Mouse (Mus musculus) heart, embryonic 13.5 days (tissue): Measurements from ENCODE around the gene Olfr807. TPM values are rescaled to one million over a fixed set of nuclear protein-coding genes. Genes with fewer than 3 reads are reported as not detected.

Source experiments
- ATAC-seq: fragments of 200-750 bp; cut with Nextera tagmentation; 2 replicates; pipeline ENCODE4 v1.8.0; 2017; ENCODE audit warnings: moderate TSS enrichment; ENCODE audit not compliant: insufficient number of reproducible peaks, low FRiP score, low TSS enrichment; ENCODE audit errors: extremely low read depth
- H3K27ac ChIP-seq: fragments of 300-500 bp; sonication (generic); replicated peaks from 2 replicates; pipeline ENCODE4 v1.5.1; 2015; ENCODE audit warnings: moderate library complexity, mild to moderate bottlenecking, inconsistent platforms
- H3K27me3 ChIP-seq: fragments of 300-500 bp; sonication (generic); replicated peaks from 2 replicates; pipeline ENCODE4 v1.6.1; 2015; ENCODE audit warnings: mild to moderate bottlenecking, inconsistent platforms
- H3K36me3 ChIP-seq: fragments of 300-500 bp; sonication (generic); 2 replicates; pipeline ENCODE4 v1.6.1; 2015; ENCODE audit warnings: mild to moderate bottlenecking, inconsistent platforms
- H3K4me1 ChIP-seq: fragments of 300-500 bp; sonication (generic); 2 replicates; pipeline ENCODE4 v1.6.1; 2015; ENCODE audit warnings: inconsistent platforms
- H3K4me2 ChIP-seq: fragments of 300-500 bp; sonication (generic); 2 replicates; pipeline ENCODE4 v1.6.1; 2015; ENCODE audit warnings: inconsistent platforms, mild to moderate bottlenecking, moderate library complexity
- H3K4me3 ChIP-seq: fragments of 300-500 bp; sonication (generic); 2 replicates; pipeline ENCODE4 v1.5.1; 2015; ENCODE audit warnings: moderate library complexity, mild to moderate bottlenecking, inconsistent platforms
- H3K9ac ChIP-seq: fragments of 300-500 bp; sonication (generic); 2 replicates; pipeline ENCODE4 v1.6.1; 2015; ENCODE audit warnings: inconsistent platforms, mild to moderate bottlenecking, moderate library complexity
- H3K9me3 ChIP-seq: fragments of 300-500 bp; sonication (generic); 2 replicates; pipeline ENCODE4 v1.6.1; 2016; ENCODE audit warnings: inconsistent platforms
- whole genome bisulfite sequencing: fragments of 180-500 bp; shearing (Covaris S2); methylation state at CpG from one replicate; pipeline ENCODE4 v1.1.7; 2015; ENCODE audit warnings: mixed read lengths; 5-methylcytosine and 5-hydroxymethylcytosine counted together
- microRNA-seq: library from miRNA; unstranded; fragments of <30 nt; microRNA quantifications from one replicate; pipeline ENCODE4, GENCODE M21; 2016
- polyA plus RNA-seq: library from polyadenylated mRNA; unstranded; fragments of >200 nt; fragmentation: Nextera tagmentation; extraction: Ambion mirVana; gene quantifications from 2 replicates; pipeline ENCODE4 v1.2.1, GENCODE M21; 2015

Olfr807 gene
- polyA plus RNA-seq: not detected in 2 replicates

DNA sequence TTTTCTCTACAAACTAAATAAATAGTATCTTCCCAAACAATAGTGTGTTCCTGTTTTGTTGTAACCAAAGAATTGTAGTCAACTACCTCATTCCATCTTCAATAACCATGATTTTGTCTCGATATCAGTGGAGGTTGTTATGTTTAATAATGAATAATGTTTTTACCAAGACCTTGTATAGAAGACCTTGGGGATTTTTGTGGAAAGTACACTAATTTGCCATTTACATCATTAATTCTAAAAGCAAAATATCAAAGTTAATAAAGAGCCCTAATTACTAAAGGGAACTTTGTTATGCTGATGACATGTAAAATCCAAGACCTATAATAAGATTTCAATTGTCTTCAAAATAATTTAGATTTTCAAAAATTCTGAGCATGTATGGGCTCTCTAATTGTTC is at the start of gene Olfr807:
TSS of gene Olfr807 (minus strand) at position 101 of the 400 bp plus-strand sequence.
- Histone ChIP-seq H3K4me2 (no peak within 1 kb of the TSS), H3K27me3 (no peaks in the 10 kb centered on the region), H3K4me3 (no peak within 1 kb of the TSS), H3K27ac (no peak within 1 kb of the TSS), H3K9me3 (no peaks in the 10 kb centered on the region), H3K9ac (no peak within 1 kb of the TSS), H3K36me3 (no peaks in the 10 kb centered on the region), H3K4me1 (no peaks in the 10 kb centered on the region)
- WGBS: 72% methylated on average over 1 of the region's 1 CpGs
- ATAC-seq: no peak

DNA sequence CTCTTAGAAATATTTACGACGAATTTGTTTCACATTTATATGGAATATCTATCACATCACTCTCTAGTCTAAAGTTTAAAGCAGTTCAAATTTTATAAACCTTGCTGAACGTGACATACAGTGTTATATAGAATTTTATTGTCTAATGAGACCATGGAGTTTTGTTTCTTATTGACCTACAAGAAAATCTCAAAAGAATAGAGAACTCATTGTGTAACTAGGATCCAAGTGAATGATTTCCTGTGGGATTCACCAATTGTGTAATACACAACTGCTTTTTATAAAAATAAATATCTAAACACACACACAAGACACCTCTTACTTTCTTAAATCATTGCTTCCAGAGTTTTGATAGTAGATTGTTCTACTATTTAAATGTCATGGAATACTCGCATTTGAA is 46.7 kb upstream of the Olfr807 start, which contains the start of gene Olfr811:
TSS of gene Olfr811 (minus strand) at position 101 of the 400 bp plus-strand sequence.
- Histone ChIP-seq H3K27me3 (no peaks in the 10 kb centered on the region), H3K9ac (no peak within 1 kb of the TSS), H3K9me3 (no peaks in the 10 kb centered on the region), H3K4me1 (no peaks in the 10 kb centered on the region), H3K4me3 (no peak within 1 kb of the TSS), H3K27ac (no peak within 1 kb of the TSS), H3K4me2 (no peak within 1 kb of the TSS), H3K36me3 (no peaks in the 10 kb centered on the region)
- 69% methylated on average over 4 of the region's 4 CpGs for WGBS
- no peak for ATAC-seq

DNA sequence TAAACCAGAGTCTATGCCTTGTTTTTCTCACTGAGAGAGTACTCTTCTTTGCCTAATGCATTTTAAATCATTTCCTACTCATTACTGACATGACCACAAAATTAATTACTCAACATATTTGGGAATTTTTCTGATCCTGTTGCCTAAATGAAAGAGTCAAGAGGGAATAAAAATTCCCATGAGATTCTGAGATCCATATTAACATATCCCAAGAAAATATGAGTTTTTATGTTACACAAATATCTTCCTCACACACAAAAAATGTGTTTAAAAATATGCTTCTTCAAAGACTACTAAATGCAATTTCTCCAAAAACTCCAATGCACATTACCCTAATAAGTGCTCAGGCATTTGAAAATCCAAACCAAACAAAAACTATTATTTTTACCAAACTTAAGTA is 37.2 kb upstream of the Olfr807 start, which contains the start of gene Olfr810:
TSS of gene Olfr810 (minus strand) at position 101 of the 400 bp plus-strand sequence.
- Histone ChIP-seq H3K9ac (no peak within 1 kb of the TSS), H3K27ac (no peak within 1 kb of the TSS), H3K36me3 (no peaks in the 10 kb centered on the region), H3K4me3 (no peak within 1 kb of the TSS), H3K9me3 (no peaks in the 10 kb centered on the region), H3K27me3 (no peaks in the 10 kb centered on the region), H3K4me1 (no peaks in the 10 kb centered on the region), H3K4me2 (no peak within 1 kb of the TSS)
- ATAC-seq: no peak

- Histone ChIP-seq H3K4me3 (no peak overlapping the region), H3K9me3 (no peaks in the 10 kb centered on the region), H3K4me1 (no peaks in the 10 kb centered on the region), H3K27ac (no peak overlapping the region), H3K36me3 (no peaks in the 10 kb centered on the region), H3K4me2 (no peak overlapping the region), H3K27me3 (no peaks in the 10 kb centered on the region), H3K9ac (no peak overlapping the region)
- ATAC-seq: no peak
Observed at GRCm38 (mm10) chr10:129778123-129778522, 20.5 kb upstream of the Olfr807 start.

GRCm38 (mm10) chr10:129774338-129774737 is 16.7 kb upstream of the Olfr807 start, which contains the start of gene Olfr809:
Gene Olfr809, plus strand, starts transcription at chr10:129774638.
- no peak for ATAC-seq
- no peaks in the 10 kb centered on the region for H3K27me3 ChIP-seq
- no peak within 1 kb of the TSS for H3K4me3 ChIP-seq
- no peak within 1 kb of the TSS for H3K27ac ChIP-seq
- no peaks in the 10 kb centered on the region for H3K36me3 ChIP-seq
- no peak within 1 kb of the TSS for H3K9ac ChIP-seq
- H3K9me3 ChIP-seq: no peaks in the 10 kb centered on the region
- H3K4me1 ChIP-seq: no peaks in the 10 kb centered on the region
- H3K4me2 ChIP-seq: no peak within 1 kb of the TSS

DNA sequence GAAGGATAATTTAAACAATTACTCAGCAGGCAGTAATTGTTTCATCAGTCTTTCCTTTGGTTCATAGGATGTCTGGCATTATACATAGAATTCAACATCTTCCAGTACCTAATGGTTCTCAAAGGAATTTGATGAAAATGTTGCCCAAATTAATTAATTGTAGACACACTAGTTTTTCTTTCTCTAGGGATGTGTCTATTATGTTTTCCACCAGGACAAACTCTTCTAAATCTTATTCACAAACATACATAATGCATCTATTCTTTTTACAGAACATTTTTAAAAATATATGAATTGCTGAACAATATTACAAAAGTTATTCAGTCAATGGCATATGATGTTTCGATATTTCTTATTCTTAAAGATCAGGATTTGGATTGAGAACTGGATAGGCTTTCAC is 7.6 kb upstream of the Olfr807 start, which contains the start of gene Olfr808:
TSS of gene Olfr808 (plus strand) at position 301 of the 400 bp plus-strand sequence.
- no peaks in the 10 kb centered on the region for H3K4me1 ChIP-seq
- H3K36me3 ChIP-seq: no peaks in the 10 kb centered on the region
- H3K9me3 ChIP-seq: no peaks in the 10 kb centered on the region
- ATAC-seq: no peak
- no peak within 1 kb of the TSS for H3K9ac ChIP-seq
- no peak within 1 kb of the TSS for H3K27ac ChIP-seq
- no peak within 1 kb of the TSS for H3K4me3 ChIP-seq
- no peak within 1 kb of the TSS for H3K4me2 ChIP-seq
- no peaks in the 10 kb centered on the region for H3K27me3 ChIP-seq
- WGBS: 74% methylated on average over 1 of the region's 1 CpGs

DNA sequence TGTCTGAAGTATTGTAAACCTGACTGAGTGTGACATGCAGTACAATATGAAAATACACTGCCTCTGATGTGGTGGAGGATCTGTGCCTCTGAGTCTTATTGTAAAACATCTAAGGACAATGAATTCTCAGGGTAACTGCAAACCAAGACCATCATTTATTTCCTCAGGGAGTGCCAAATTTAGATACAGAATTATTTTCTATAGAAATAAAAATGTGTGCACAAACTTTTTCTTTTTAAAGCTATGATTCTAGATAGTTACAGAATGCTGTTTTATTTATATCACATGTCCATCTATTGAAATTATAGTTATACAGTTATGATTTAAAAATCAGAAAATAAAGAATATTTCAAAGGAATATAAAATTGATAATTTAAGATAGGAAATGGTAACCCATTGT is 15.8 kb downstream of the Olfr807 start, which contains the start of gene Olfr806:
TSS of gene Olfr806 (minus strand) at position 101 of the 400 bp plus-strand sequence.
- H3K4me2 ChIP-seq: no peak within 1 kb of the TSS
- H3K9ac ChIP-seq: no peak within 1 kb of the TSS
- no peaks in the 10 kb centered on the region for H3K36me3 ChIP-seq
- no peak within 1 kb of the TSS for H3K4me3 ChIP-seq
- ATAC-seq: no peak
- no peaks in the 10 kb centered on the region for H3K9me3 ChIP-seq
- no peaks in the 10 kb centered on the region for H3K27me3 ChIP-seq
- no peaks in the 10 kb centered on the region for H3K4me1 ChIP-seq
- H3K27ac ChIP-seq: no peak within 1 kb of the TSS

GRCm38 (mm10) chr10:129729275-129729674 is 28.3 kb downstream of the Olfr807 start, which contains the start of gene Olfr805:
Gene Olfr805, minus strand, starts transcription at chr10:129729375.
- WGBS: 91% methylated on average over 2 of the region's 2 CpGs
- no peaks in the 10 kb centered on the region for H3K27me3 ChIP-seq
- no peaks in the 10 kb centered on the region for H3K36me3 ChIP-seq
- no peak within 1 kb of the TSS for H3K4me2 ChIP-seq
- H3K4me3 ChIP-seq: no peak within 1 kb of the TSS
- H3K4me1 ChIP-seq: no peaks in the 10 kb centered on the region
- no peak for ATAC-seq
- H3K9me3 ChIP-seq: no peaks in the 10 kb centered on the region; the same call in 1 of the 2 replicates
- H3K27ac ChIP-seq: no peak within 1 kb of the TSS
- H3K9ac ChIP-seq: no peak within 1 kb of the TSS

Small RNA genes within 50 kb of the gene (microRNA-seq; reads per million reads assigned to microRNA genes)
- not detected for gene Gm24485

Other genes starting within 250 kb of the Olfr807 start
- not detected in 2 replicates for gene Olfr791, start 236.0 kb downstream of the Olfr807 start, polyA plus RNA-seq
- gene Olfr792, start 218.6 kb downstream of the Olfr807 start, polyA plus RNA-seq: not detected in 2 replicates
- gene Olfr794, start 190.1 kb downstream of the Olfr807 start, polyA plus RNA-seq: not detected in 2 replicates
- gene Olfr796, start 145.2 kb downstream of the Olfr807 start, polyA plus RNA-seq: not detected in 2 replicates
- not detected in 2 replicates for gene Olfr798, start 129.9 kb downstream of the Olfr807 start, polyA plus RNA-seq
- gene Olfr799, start 120.3 kb downstream of the Olfr807 start, polyA plus RNA-seq: not detected in 2 replicates
- not detected in 2 replicates for gene Olfr800, start 100.1 kb downstream of the Olfr807 start, polyA plus RNA-seq
- gene Olfr801, start 83.9 kb downstream of the Olfr807 start, polyA plus RNA-seq: not detected in 2 replicates
- gene Olfr802, start 69.6 kb downstream of the Olfr807 start, polyA plus RNA-seq: not detected in 2 replicates
- not detected in 2 replicates for gene Olfr803, start 63.5 kb downstream of the Olfr807 start, polyA plus RNA-seq
- not detected in 2 replicates for gene Olfr804, start 54.6 kb downstream of the Olfr807 start, polyA plus RNA-seq
- not detected in 2 replicates for gene Olfr805, start 28.4 kb downstream of the Olfr807 start, polyA plus RNA-seq
- not detected in 2 replicates for gene Olfr806, start 15.9 kb downstream of the Olfr807 start, polyA plus RNA-seq
- gene Olfr808, start 7.7 kb upstream of the Olfr807 start, polyA plus RNA-seq: not detected in 2 replicates
- gene Olfr809, start 16.8 kb upstream of the Olfr807 start, polyA plus RNA-seq: not detected in 2 replicates
- gene Olfr810, start 37.1 kb upstream of the Olfr807 start, polyA plus RNA-seq: not detected in 2 replicates
- gene Olfr811, start 46.6 kb upstream of the Olfr807 start, polyA plus RNA-seq: not detected in 2 replicates
- not detected in 2 replicates for gene Olfr812, start 88.3 kb upstream of the Olfr807 start, polyA plus RNA-seq
- gene Olfr813, start 97.6 kb upstream of the Olfr807 start, polyA plus RNA-seq: not detected in 2 replicates
- gene Olfr814, start 122.1 kb upstream of the Olfr807 start, polyA plus RNA-seq: not detected in 2 replicates
- not detected in 2 replicates for gene Olfr815, start 148.1 kb upstream of the Olfr807 start, polyA plus RNA-seq
- not detected in 2 replicates for gene Olfr816, start 157.8 kb upstream of the Olfr807 start, polyA plus RNA-seq
- gene Olfr818, start 191.3 kb upstream of the Olfr807 start, polyA plus RNA-seq: not detected in 2 replicates
- not detected in 2 replicates for gene Olfr819, start 209.5 kb upstream of the Olfr807 start, polyA plus RNA-seq
- not detected in 2 replicates for gene Olfr247, start 218.3 kb upstream of the Olfr807 start, polyA plus RNA-seq
- gene Gm10310, start 227.3 kb upstream of the Olfr807 start, polyA plus RNA-seq: not detected in 2 replicates